Mouse (Mus musculus): ENCODE results near the gene C530025M09Rik. TPM values are rescaled to one million over a fixed set of nuclear protein-coding genes. Genes with fewer than 3 reads are reported as not detected.

C530025M09Rik gene
- not detected for total RNA-seq (2021)
- long read RNA-seq, experiment 1: 0 reads
- long read RNA-seq, experiment 2: 0 reads

DNA sequence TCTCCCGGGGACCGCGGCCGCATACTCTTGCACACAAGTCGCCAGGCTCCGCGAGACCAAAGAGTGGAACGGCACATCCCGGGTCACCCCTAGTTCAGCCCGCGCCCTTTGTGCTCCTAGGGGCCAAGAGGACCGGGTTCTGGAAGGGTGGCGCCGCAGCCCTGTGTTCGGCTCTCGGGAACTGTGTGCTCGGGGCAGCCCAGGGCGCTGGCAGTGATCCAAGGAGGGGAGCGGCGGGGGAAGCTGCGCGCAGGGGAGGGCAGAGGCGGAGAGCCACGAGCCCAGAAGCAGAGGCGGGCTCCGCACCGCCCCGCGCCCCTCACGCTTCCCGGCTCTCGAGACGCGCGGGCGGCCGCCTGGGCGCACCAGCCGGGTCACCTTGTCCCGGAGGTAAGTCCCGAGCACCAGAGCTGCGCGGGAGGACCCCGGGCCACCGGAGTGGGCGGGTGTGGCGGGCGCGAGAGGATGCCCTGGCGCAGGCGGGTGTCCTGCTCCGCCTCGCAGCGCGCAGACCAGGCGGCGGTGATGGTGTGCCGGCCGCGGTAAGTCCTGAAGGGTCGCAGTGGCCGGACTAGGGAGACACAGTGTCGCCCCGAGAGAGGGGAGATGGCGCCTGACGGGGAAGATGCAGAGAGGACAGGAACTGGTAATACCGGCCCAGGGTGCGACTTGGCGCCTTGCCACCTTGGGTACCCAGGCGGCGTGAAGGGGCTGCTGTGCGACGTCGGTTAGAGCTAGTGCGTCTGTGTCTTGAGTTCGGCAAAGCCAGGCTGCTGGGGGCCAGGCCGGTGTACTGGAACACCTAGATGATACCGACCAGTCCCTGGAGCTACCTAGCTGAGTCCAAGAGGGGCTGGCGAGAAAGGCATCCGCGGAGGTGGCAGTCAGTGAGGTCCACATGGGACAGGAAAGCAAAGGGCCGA, at the start of gene C530025M09Rik:
Gene C530025M09Rik, minus strand, starts transcription at position 678 of the 923 bp plus-strand sequence.
- no peak for TF ChIP-seq CTCF (IDR thresholded peaks at IDR 0.05)
- Histone ChIP-seq H3K4me3 (peak within 1 kb of the TSS; percentile 58), H3K27ac (no peak within 1 kb of the TSS)
- intact Hi-C loops (cut with DNase I): no loop called here
- DNase-seq: peak; percentile 18

DNA sequence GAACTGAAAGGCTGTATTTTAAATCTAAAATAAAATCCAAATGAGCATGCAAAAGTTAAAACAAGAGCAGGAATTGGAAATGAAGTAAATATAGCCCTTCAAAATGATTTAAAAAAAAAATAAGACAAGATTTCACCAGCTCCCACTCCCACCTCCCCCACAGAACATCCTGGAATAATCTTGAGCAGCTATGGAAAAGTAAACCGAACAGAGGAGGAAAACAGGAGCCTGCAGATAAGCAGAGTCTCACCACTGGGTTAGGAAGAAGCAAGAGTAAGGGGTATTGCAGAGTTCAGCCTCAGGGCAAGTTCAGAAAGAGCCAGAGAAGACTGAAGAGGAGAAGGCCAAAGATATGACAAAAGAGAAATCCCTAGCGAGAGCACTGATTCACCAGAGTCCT, 46.9 kb upstream of the C530025M09Rik start:
- H3K27ac ChIP-seq: no peak overlapping the region
- DNase-seq: no peak
- no peak for TF ChIP-seq CTCF (IDR thresholded peaks at IDR 0.05)
- intact Hi-C loops (cut with DNase I): no loop called here
- no peak overlapping the region for H3K4me3 ChIP-seq

DNA sequence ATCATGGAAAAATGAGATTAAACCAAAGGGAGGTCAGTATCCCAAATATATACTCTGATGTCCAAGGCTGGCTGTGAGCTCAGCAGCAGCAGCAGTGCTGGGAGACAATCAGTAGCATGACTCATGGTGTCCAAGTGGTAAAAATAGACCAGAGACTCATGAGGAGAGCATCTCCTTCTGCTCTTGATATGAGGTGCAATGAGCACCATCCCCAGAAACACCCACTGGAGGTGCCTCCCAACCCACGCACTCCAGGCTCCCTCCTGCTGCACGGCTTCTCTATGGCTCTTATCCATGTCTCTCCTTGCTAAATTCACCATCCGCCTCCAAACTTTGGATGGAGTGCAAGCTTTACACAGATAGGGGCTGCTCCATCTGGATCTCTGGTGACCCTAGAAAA, 42.3 kb upstream of the C530025M09Rik start:
- DNase-seq: no peak
- Histone ChIP-seq H3K4me3 (no peak overlapping the region), H3K27ac (no peak overlapping the region)
- no peak for TF ChIP-seq CTCF (IDR thresholded peaks at IDR 0.05)
- intact Hi-C loops (cut with DNase I): no loop called here

DNA sequence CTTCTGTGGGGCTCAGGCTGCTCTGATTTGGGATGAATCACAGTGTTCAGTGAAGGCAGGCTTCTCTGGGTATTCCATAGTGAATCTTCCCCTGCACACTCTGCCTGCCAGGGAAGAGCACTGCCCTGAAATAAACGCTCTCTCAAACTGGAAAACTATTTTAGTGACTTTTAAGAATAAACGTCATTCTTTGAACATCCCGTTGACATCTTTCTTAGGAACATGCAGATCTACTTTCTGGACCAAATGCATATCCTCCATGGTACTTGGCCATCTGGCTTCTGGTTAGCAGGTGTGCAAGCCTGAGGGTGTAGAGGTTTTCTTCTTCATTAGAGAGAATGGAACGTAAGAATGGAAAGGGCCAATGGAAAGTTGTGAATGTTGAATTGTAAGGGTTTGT, 41.5 kb upstream of the C530025M09Rik start:
- TF ChIP-seq CTCF (IDR thresholded peaks at IDR 0.05): no peak
- no peak for DNase-seq
- intact Hi-C loops (cut with DNase I): no loop called here
- Histone ChIP-seq H3K27ac (no peak overlapping the region), H3K4me3 (no peak overlapping the region)

DNA sequence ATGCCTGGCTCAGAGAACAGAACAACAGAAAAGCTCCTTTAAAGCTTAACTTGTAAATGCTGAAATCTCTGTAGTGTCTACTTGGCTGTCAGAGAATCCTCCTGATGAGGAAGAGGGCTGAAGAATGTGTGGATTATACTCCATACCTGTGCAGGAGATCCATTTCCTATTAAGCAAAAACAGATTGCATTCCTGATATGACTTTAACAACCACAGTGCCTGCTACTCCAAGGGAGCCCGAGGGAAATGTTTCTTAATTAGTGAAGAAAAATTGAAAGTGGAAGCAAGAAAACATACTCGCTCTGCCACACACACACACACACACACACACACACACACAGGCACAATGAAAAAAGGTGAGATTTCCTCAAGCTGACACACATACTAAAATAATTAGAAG, 39.5 kb upstream of the C530025M09Rik start:
- DNase-seq: no peak
- intact Hi-C loops (cut with DNase I): no loop called here
- TF ChIP-seq CTCF (IDR thresholded peaks at IDR 0.05): no peak

DNA sequence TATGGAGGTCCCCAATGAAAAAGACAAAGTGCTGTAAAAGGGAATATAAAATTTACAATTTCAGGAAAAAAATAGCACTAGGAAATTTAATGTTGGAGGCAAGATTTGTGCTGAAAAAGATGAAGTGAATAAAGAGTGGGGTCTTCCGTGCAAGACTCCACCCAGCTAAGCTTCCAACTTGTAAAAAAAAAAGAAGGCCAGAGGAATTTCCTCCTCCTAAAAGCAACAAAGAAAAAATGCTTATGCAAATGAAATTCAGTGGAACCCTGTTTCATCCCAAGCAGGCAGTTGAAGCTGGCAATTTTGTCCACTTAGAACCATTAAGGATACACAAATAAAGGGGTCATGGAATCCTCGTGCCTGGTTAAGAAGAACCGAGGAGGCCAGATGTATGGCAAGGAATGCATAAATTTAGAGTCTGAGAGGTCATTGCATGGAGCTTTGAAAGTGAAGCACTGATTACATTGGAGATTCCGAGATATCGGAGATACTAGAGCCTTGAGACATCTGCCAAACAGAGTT, 35.0 kb upstream of the C530025M09Rik start:
- no peak for DNase-seq
- Histone ChIP-seq H3K4me3 (no peak overlapping the region), H3K27ac (no peak overlapping the region)
- intact Hi-C loops (cut with DNase I): no loop called here
- no peak for TF ChIP-seq CTCF (IDR thresholded peaks at IDR 0.05)

More for the DNA sequence above, 39.5 kb upstream of the C530025M09Rik start:
- H3K27ac ChIP-seq: no peak overlapping the region
- no peak overlapping the region for H3K4me3 ChIP-seq

DNA sequence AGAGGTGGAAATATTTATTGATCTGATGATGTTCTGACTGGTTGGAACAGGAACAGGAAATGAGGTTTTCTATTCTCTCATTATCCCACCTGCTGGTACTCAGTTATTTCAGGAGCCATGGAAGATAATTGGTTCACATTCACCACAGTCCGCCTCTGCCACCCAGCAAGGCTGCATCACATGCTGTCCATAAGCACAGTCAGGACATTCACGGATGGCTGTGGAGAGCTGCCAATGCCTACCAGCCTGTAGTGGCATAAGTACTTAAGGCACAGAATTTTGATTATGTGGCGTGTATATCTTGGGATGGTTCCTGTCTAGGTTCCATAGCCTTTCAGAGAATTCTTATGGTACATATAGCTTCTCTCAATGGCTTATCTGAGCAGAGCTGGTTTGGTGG, 30.0 kb upstream of the C530025M09Rik start:
- H3K27ac ChIP-seq: no peak overlapping the region
- H3K4me3 ChIP-seq: no peak overlapping the region
- no peak for TF ChIP-seq CTCF (IDR thresholded peaks at IDR 0.05)
- no peak for DNase-seq
- intact Hi-C loops (cut with DNase I): no loop called here

DNA sequence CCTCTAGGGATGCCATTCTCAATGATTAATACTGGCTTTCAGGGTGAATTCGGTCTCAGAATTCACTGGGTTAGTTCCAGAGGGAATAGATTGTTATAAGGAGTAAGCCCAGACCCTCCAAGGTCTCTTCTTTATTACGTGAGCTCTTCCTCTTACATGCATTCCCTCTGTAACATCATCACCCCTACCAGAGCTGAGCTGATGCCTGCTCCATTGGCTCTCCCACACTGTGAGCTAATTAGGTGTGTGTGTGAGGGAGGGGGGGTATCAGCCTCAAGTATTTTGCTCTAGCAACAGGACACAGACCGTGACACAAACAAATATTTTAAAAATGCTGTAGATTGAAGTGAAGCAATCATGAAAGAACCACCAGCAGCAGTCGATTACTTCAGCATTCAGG, 17.8 kb upstream of the C530025M09Rik start:
- intact Hi-C loops (cut with DNase I): no loop called here
- no peak for TF ChIP-seq CTCF (IDR thresholded peaks at IDR 0.05)
- DNase-seq: no peak
- no peak overlapping the region for H3K27ac ChIP-seq
- no peak overlapping the region for H3K4me3 ChIP-seq

DNA sequence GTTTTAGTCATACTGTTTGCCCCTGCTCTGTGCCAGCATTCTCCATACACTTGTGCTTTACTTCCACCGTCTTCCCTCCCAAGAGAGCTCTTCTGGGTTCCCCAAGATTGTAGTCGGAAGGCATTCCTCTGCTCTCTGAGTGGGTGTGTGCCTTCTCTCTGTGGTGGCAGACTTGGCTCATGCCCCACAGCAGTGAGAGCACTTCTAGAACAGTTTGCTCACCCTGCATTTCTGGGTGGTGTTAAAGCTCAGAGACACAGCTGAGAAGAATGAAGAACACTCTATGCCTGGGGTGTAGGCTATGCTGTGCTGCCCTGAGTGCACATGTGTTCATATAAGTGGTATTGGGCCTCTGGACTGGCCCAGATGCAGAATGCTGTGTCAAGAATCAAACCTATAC, 13.6 kb upstream of the C530025M09Rik start:
- TF ChIP-seq CTCF (IDR thresholded peaks at IDR 0.05): no peak
- no peak for DNase-seq
- intact Hi-C loops (cut with DNase I): no loop called here

DNA sequence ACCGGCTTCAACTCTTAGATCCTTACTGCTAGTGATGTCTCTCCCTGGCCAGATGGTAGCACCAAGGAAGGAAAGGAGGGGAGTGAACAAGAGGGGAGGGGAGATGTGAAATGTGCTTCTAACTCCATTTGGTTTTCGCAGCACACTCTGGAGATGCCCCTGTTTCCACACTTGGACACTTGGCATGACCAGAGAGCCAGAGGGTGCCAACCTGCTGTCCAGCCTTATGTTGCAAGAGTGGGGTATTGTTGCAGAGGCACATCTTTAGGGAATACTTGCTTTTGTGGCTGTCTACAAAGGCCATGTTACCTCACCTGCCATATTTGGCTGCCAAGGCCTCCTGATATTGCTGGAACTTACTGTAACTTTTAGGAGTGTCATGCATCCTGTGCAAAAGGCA, 8.7 kb upstream of the C530025M09Rik start:
- Histone ChIP-seq H3K27ac (no peak overlapping the region), H3K4me3 (no peak overlapping the region)
- no peak for TF ChIP-seq CTCF (IDR thresholded peaks at IDR 0.05)
- DNase-seq: no peak
- intact Hi-C loops (cut with DNase I): no loop called here

More for the DNA sequence above, 13.6 kb upstream of the C530025M09Rik start:
- H3K4me3 ChIP-seq: no peak overlapping the region
- no peak overlapping the region for H3K27ac ChIP-seq

DNA sequence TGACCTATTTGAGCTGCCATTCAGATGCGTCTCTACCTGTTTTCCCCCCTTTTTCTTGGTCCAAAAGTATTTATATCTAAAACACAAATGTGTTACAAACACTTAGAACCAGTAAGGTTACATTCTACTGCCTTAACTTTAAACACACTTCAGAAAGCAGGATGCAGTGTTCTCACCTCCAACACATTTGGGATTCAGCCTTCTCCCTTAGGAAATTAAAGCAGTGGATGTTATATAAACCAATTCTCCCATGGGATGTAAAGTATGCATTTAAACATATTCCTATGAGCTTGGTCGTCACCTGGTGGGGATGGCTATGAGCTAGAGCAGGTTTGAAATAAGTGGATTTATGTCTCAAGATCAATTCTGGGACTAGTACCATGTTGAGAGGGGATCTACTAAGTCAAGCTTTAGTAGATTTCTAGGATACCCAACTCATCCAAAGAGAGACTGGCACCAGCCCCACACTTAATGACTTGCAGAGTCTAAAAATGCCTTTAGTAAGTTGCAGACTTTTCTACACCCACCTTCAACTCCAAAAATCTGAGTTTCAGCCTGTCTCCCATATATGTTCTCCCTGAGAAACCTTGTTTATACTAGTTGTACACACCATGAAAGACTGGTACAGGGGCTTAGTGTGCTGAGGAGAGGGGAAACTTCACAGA, 5.6 kb upstream of the C530025M09Rik start:
- Histone ChIP-seq H3K27ac (no peak overlapping the region), H3K4me3 (no peak overlapping the region)
- no peak for TF ChIP-seq CTCF (IDR thresholded peaks at IDR 0.05)
- no peak for DNase-seq
- intact Hi-C loops (cut with DNase I): no loop called here

DNA sequence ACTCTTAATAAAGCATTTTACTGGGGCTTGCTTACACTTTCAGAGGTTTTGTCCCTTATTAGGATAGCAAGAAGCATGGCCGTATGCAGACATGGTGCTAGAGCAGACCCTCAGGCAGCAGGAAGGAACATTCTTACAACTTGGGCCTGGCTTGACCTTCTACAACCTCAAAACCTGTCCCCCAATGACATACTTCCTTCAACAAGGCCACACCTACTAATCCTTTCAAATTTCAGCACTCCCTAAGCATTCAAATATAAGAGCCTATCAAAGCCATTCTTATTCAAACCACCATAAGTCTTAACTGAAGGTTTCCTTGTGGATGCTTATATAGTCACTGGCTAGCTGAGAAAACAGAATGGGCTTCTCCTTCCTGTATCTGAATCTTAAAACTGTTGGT, 4.1 kb upstream of the C530025M09Rik start:
- intact Hi-C loops (cut with DNase I): no loop called here
- no peak overlapping the region for H3K27ac ChIP-seq
- no peak overlapping the region for H3K4me3 ChIP-seq
- no peak for TF ChIP-seq CTCF (IDR thresholded peaks at IDR 0.05)
- DNase-seq: no peak

DNA sequence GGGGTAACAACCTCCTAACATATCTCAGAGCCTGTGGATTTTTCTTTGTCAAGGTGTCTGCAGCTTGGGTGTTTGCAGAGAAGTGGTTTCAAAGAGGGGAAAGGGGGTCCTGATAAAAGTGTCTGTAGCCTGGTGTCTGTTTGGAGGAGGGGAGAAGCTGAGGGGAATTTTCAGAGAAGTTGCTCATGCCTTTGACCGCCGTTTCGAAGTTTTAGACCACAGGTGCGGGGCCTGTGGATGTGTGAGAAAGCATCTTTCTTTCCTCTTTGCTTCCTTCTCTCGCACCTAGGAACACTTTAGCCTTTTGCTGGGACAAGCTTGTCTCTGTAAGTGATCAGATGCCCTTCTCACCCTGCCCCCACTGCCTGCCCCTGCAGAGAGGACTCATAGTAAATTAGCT, 1.3 kb upstream of the C530025M09Rik start:
- DNase-seq: no peak
- H3K27ac ChIP-seq: no peak overlapping the region
- TF ChIP-seq CTCF (IDR thresholded peaks at IDR 0.05): no peak
- intact Hi-C loops (cut with DNase I): no loop called here
- no peak overlapping the region for H3K4me3 ChIP-seq

Measured in gastrocnemius, adult 2 months (tissue).